Mouse (Mus musculus): ENCODE measurements around the gene Tet3.
A peak's percentile ranks its signal among the peaks of the same experiment; 100 is the strongest.

GRCm38 (mm10) chr6:83356569-83357138, 102.2 kb downstream of the Tet3 start:
- peak; percentile 26; the same call in 1 of the 2 replicates for TF ChIP-seq GATA1 (IDR thresholded peaks at IDR 0.05; ENCODE audit: low read length)
- no peak for TF ChIP-seq TAL1 (IDR thresholded peaks at IDR 0.05; ENCODE audit: low read length)
